Mouse (Mus musculus) myocyte (in vitro differentiated cells): ENCODE results near the gene Wdr27. TPM values are rescaled to one million over a fixed set of nuclear protein-coding genes. Genes with fewer than 3 reads are reported as not detected.

Experiments used
- H3K27me3 ChIP-seq: one replicate; pipeline ENCODE4 v1.6.1; 2011; ENCODE audit not compliant: control insufficient read depth, insufficient read depth, insufficient read length
- H3K36me3 ChIP-seq: one replicate; pipeline ENCODE4 v1.6.1; 2011; ENCODE audit not compliant: control insufficient read depth, insufficient read depth
- H3K4me2 ChIP-seq: one replicate; pipeline ENCODE4 v1.6.1; 2011; ENCODE audit warnings: low read depth, control low read depth
- H3K4me3 ChIP-seq: one replicate; pipeline ENCODE4 v1.5.1; 2011; ENCODE audit warnings: mild to moderate bottlenecking, control low read depth, moderate library complexity
- H3K79me2 ChIP-seq: one replicate; pipeline ENCODE4 v1.6.1; 2011; ENCODE audit not compliant: control insufficient read depth, insufficient read depth
- H3ac ChIP-seq: one replicate; pipeline ENCODE4 v1.6.1; 2011; ENCODE audit not compliant: control insufficient read depth, insufficient read length
- CEBPB ChIP-seq: IDR thresholded peaks from 2 replicates; pipeline ENCODE4 v1.6.1; 2011; ENCODE audit warnings: mild to moderate bottlenecking, moderate library complexity; ENCODE audit not compliant: poor library complexity, insufficient read depth, severe bottlenecking
- E2F4 ChIP-seq: IDR thresholded peaks from one replicate; pipeline ENCODE4 v1.6.1; 2011; ENCODE audit warnings: mild to moderate bottlenecking, control low read depth, moderate library complexity; ENCODE audit not compliant: insufficient read depth
- MAX ChIP-seq: IDR thresholded peaks from one replicate; pipeline ENCODE4 v1.6.1; 2011; ENCODE audit warnings: low read depth, mild to moderate bottlenecking, control low read depth
- MYOD1 ChIP-seq, 3 experiments: IDR thresholded peaks; one replicate each; pipeline ENCODE4 v1.6.1; 2011; ENCODE audit warnings: control low read depth in 2 of 3, low read depth in 2 of 3, mild to moderate bottlenecking in 2 of 3, moderate library complexity in 1 of 3; ENCODE audit not compliant: insufficient read length in 2 of 3, control insufficient read depth in 1 of 3
- MYOG ChIP-seq, 3 experiments: IDR thresholded peaks; one replicate each; pipeline ENCODE4 v1.6.1; 2011; ENCODE audit warnings: control low read depth in 2 of 3, low read depth in 2 of 3, mild to moderate bottlenecking in 2 of 3; ENCODE audit not compliant: insufficient read length in 2 of 3, control insufficient read depth in 1 of 3, insufficient read depth in 1 of 3
- POLR2A ChIP-seq: IDR thresholded peaks from one replicate; pipeline ENCODE4 v1.6.1; 2011; ENCODE audit warnings: low read depth, mild to moderate bottlenecking, control low read depth, moderate library complexity; ENCODE audit not compliant: insufficient read length
- POLR2AphosphoS2 ChIP-seq: IDR thresholded peaks from one replicate; pipeline ENCODE4 v1.6.1; 2011; ENCODE audit warnings: low read depth, control low read depth; ENCODE audit not compliant: insufficient read length
- REST ChIP-seq: IDR thresholded peaks from one replicate; pipeline ENCODE4 v1.6.1; 2011; ENCODE audit warnings: mild to moderate bottlenecking, control low read depth, moderate library complexity; ENCODE audit not compliant: insufficient read depth, insufficient read length
- SRF ChIP-seq: IDR thresholded peaks from one replicate; pipeline ENCODE4 v1.6.1; 2011; ENCODE audit warnings: low read depth; ENCODE audit not compliant: control insufficient read depth, insufficient read length
- TCF12 ChIP-seq: IDR thresholded peaks from one replicate; pipeline ENCODE4 v1.6.1; 2011; ENCODE audit warnings: mild to moderate bottlenecking, control low read depth; ENCODE audit not compliant: poor library complexity, insufficient read depth, severe bottlenecking
- TCF3 ChIP-seq: IDR thresholded peaks from one replicate; pipeline ENCODE4 v1.6.1; 2011; ENCODE audit warnings: low read depth, control low read depth; ENCODE audit not compliant: insufficient read length
- USF1 ChIP-seq: IDR thresholded peaks from one replicate; pipeline ENCODE4 v1.6.1; 2011; ENCODE audit warnings: low read depth, mild to moderate bottlenecking, control low read depth, moderate library complexity
- polyA plus RNA-seq: library from polyadenylated mRNA; unstranded; fragments of >200 nt; fragmentation: generic; extraction: Trizol; gene quantifications from one replicate; pipeline ENCODE4 v1.2.1, GENCODE M21; 2012; ENCODE audit warnings: missing spikeins

The Wdr27 gene
- polyA plus RNA-seq, 1 experiment: 8.0 TPM

DNA sequence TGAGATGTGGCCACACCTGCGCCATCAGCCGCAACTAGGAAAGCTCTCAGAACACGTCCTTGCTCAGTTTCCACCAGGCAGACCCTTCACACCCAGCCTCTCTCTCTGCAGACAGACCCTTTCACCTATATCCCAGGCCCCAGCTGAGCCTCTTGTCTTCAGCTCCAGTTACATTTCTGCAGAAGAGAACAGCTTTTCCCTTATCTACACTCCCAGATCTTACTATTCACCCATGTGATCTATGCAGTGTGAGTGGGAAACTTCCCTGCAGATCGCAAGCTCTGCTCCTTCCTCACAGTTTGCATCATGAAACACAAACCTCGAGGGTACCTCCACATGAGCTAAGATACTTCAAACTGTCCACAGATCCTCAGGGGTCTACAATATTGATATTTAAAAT, 11.5 kb downstream of the Wdr27 start:
- no peaks in the 10 kb centered on the region for H3K79me2 ChIP-seq
- H3K4me2 ChIP-seq: no peak overlapping the region
- H3K27me3 ChIP-seq: peaks cover 5% of the 10 kb centered on the region
- H3K4me3 ChIP-seq: no peak overlapping the region
- no peak overlapping the region for H3ac ChIP-seq
- H3K36me3 ChIP-seq: no peaks in the 10 kb centered on the region
- TF ChIP-seq TCF3 (no peak), MYOG (IDR thresholded peaks at IDR 0.05; ENCODE audit: control insufficient read depth in 1 of 3, insufficient read depth in 1 of 3, insufficient read length in 2 of 3, low read depth in 2 of 3) (no peak), SRF (no peak), MAX (no peak), TCF12 (no peak), USF1 (no peak), REST (no peak), MYOD1 (IDR thresholded peaks at IDR 0.05; ENCODE audit: control insufficient read depth in 1 of 3, insufficient read length in 2 of 3, low read depth in 2 of 3) (no peak), POLR2AphosphoS2 (no peak), E2F4 (no peak), POLR2A (no peak), CEBPB (no peak)

GRCm38 (mm10) chr17:14930697-14931096, 12.3 kb downstream of the Wdr27 start:
- peaks cover 5% of the 10 kb centered on the region for H3K27me3 ChIP-seq
- no peaks in the 10 kb centered on the region for H3K36me3 ChIP-seq
- no peak overlapping the region for H3K4me3 ChIP-seq
- H3K79me2 ChIP-seq: no peaks in the 10 kb centered on the region
- H3ac ChIP-seq: no peak overlapping the region
- H3K4me2 ChIP-seq: no peak overlapping the region
- no peak for TF ChIP-seq POLR2AphosphoS2
- TF ChIP-seq MYOG (IDR thresholded peaks at IDR 0.05; ENCODE audit: control insufficient read depth in 1 of 3, insufficient read depth in 1 of 3, insufficient read length in 2 of 3, low read depth in 2 of 3): no peak
- no peak for TF ChIP-seq USF1
- no peak for TF ChIP-seq POLR2A
- no peak for TF ChIP-seq SRF
- TF ChIP-seq TCF3: no peak
- no peak for TF ChIP-seq E2F4
- TF ChIP-seq MYOD1 (IDR thresholded peaks at IDR 0.05; ENCODE audit: control insufficient read depth in 1 of 3, insufficient read length in 2 of 3, low read depth in 2 of 3): no peak
- no peak for TF ChIP-seq TCF12
- no peak for TF ChIP-seq REST
- no peak for TF ChIP-seq CEBPB
- no peak for TF ChIP-seq MAX

DNA sequence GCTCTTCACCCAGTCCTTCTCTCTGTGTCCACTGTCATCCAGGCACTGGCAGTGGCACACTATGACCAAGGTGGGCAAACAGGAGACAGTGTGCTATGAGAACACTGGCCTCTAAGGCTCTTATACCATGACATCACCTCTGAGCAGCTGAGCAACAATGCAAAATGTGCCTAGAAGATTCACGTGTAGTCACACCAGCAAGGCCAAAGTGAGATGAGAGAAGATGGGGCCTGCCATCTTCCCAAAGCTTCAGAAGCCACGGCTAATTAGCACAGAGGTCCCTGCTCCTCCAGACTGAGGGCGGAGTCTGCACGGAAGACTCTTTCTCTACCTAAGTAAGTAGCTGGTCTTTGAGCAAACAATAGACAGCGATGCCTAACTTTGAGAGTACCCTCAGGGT, 14.3 kb downstream of the Wdr27 start:
- H3K4me2 ChIP-seq: no peak overlapping the region
- no peaks in the 10 kb centered on the region for H3K36me3 ChIP-seq
- no peak overlapping the region for H3K4me3 ChIP-seq
- TF ChIP-seq MYOD1 (IDR thresholded peaks at IDR 0.05; ENCODE audit: control insufficient read depth in 1 of 3, insufficient read length in 2 of 3, low read depth in 2 of 3) (no peak), TCF12 (no peak), POLR2AphosphoS2 (no peak), MAX (no peak), E2F4 (no peak), TCF3 (no peak), POLR2A (no peak), USF1 (no peak), SRF (no peak), MYOG (IDR thresholded peaks at IDR 0.05; ENCODE audit: control insufficient read depth in 1 of 3, insufficient read depth in 1 of 3, insufficient read length in 2 of 3, low read depth in 2 of 3) (no peak), REST (no peak), CEBPB (no peak)
- H3ac ChIP-seq: no peak overlapping the region
- peaks cover 5% of the 10 kb centered on the region for H3K27me3 ChIP-seq
- no peaks in the 10 kb centered on the region for H3K79me2 ChIP-seq

DNA sequence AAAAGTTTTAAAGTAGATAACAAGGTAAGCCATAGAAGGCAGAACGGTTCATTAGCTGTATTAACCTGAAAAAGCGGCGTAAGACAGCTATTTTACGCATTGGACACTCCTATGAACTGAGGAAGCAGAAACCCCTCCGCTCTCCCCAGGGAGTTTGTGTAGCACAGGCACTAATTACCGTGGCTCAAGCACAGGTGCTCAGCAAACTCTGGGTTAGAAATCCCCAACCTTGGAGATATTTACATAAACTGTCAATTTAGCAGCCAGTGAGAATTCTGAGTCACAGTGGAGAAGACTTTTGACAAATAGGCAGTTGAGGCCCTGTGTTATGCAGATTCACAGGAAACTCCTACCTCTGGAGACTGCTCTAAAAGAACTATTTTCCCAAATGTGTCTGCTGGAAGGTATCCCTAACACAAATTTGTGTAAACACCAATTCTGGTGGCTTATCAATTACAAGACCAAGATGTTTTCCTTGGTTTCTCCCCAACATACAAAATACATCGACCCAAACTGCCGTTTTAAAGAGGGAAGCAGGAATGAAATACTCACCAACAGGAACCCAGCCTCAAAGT, 15.2 kb downstream of the Wdr27 start:
- no peak overlapping the region for H3ac ChIP-seq
- no peaks in the 10 kb centered on the region for H3K36me3 ChIP-seq
- no peak overlapping the region for H3K4me2 ChIP-seq
- H3K27me3 ChIP-seq: peaks cover 2% of the 10 kb centered on the region
- no peak overlapping the region for H3K4me3 ChIP-seq
- no peaks in the 10 kb centered on the region for H3K79me2 ChIP-seq
- no peak for TF ChIP-seq POLR2AphosphoS2
- TF ChIP-seq CEBPB: no peak
- TF ChIP-seq TCF12: no peak
- TF ChIP-seq REST: no peak
- TF ChIP-seq MYOG (IDR thresholded peaks at IDR 0.05; ENCODE audit: control insufficient read depth in 1 of 3, insufficient read depth in 1 of 3, insufficient read length in 2 of 3, low read depth in 2 of 3): no peak
- no peak for TF ChIP-seq MYOD1 (IDR thresholded peaks at IDR 0.05; ENCODE audit: control insufficient read depth in 1 of 3, insufficient read length in 2 of 3, low read depth in 2 of 3)
- TF ChIP-seq POLR2A: no peak
- no peak for TF ChIP-seq USF1
- TF ChIP-seq TCF3: no peak
- TF ChIP-seq MAX: no peak
- no peak for TF ChIP-seq E2F4
- no peak for TF ChIP-seq SRF

DNA sequence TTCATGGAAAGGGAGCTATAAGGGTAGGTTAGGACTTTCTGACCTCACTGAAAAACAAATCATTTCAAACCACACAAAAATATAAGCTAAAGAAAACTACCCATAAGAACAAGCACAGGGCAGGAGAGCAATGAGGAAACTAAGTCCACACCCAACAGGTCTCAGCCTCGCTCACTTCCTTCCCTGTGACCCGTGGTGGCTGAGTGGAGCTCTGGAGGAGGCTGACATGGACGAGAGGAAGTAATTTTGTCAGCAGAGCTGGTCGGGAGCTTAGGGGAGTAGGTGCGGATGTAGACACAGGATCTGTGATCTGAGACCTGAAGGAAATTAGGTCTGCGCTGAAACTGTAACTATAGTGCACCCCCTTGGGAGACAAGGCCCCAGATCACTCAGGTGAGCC, 21.4 kb downstream of the Wdr27 start:
- Histone ChIP-seq H3K79me2 (no peaks in the 10 kb centered on the region), H3K4me3 (no peak overlapping the region), H3K36me3 (no peaks in the 10 kb centered on the region), H3ac (no peak overlapping the region), H3K4me2 (no peak overlapping the region), H3K27me3 (peaks cover 39% of the 10 kb centered on the region)
- TF ChIP-seq POLR2AphosphoS2: no peak
- no peak for TF ChIP-seq MYOG (IDR thresholded peaks at IDR 0.05; ENCODE audit: control insufficient read depth in 1 of 3, insufficient read depth in 1 of 3, insufficient read length in 2 of 3, low read depth in 2 of 3)
- TF ChIP-seq USF1: no peak
- TF ChIP-seq TCF3: no peak
